Mouse (Mus musculus) cerebellum, postnatal 25 days (tissue): ENCODE measurements around the gene Mfsd12.

Experiments used
- DNase-seq, 2 experiments: peaks; one replicate each; pipeline ENCODE4 v3.0.0; 2021; ENCODE audit warnings: mixed read lengths in 2 of 2

Gene Mfsd12

GRCm38 (mm10) chr10:81356352-81356990 lies 820 bp upstream of the Mfsd12 start:
- no peak for DNase-seq

- DNase-seq, result no peak
These were observed 918 bp downstream of the Mfsd12 start for GRCm38 (mm10) chr10:81358209-81358608.

GRCm38 (mm10) chr10:81358841-81359240 lies 1.6 kb downstream of the Mfsd12 start:
- DNase-seq, result no peak

- DNase-seq, result no peak
These were observed 3.4 kb downstream of the Mfsd12 start for GRCm38 (mm10) chr10:81360721-81361120.

- DNase-seq, result no peak
These were observed 5.2 kb downstream of the Mfsd12 start for GRCm38 (mm10) chr10:81362336-81362949.

- DNase-seq, result peak in 1 of 2 experiments; percentile 47
These were observed 6.4 kb downstream of the Mfsd12 start for GRCm38 (mm10) chr10:81363436-81364346.

- DNase-seq, result peak in 1 of 2 experiments; percentile 58
These were observed 7.4 kb downstream of the Mfsd12 start for GRCm38 (mm10) chr10:81364666-81365065.

GRCm38 (mm10) chr10:81365073-81365472 lies 7.8 kb downstream of the Mfsd12 start:
- peak in 1 of 2 experiments; percentile 52 for DNase-seq

GRCm38 (mm10) chr10:81365672-81366476 lies 8.6 kb downstream of the Mfsd12 start, which contains the start of gene 4930404N11Rik:
4930404N11Rik (minus strand) TSS chr10:81365816.
- DNase-seq, result peak in 1 of 2 experiments; percentile 51

- DNase-seq, result no peak
These were observed 9.4 kb downstream of the Mfsd12 start for GRCm38 (mm10) chr10:81366477-81367206.

- DNase-seq, result no peak
These were observed 9.9 kb downstream of the Mfsd12 start for GRCm38 (mm10) chr10:81367207-81367495.

GRCm38 (mm10) chr10:81375322-81375721 lies 18.0 kb downstream of the Mfsd12 start:
- no peak for DNase-seq

- DNase-seq, result no peak
These were observed 19.5 kb downstream of the Mfsd12 start for GRCm38 (mm10) chr10:81376561-81377361.

- no peak for DNase-seq
These were observed 20.0 kb downstream of the Mfsd12 start for GRCm38 (mm10) chr10:81377362-81377664.

- DNase-seq, result no peak
These were observed 20.7 kb downstream of the Mfsd12 start, which contains the start of gene Fzr1 for GRCm38 (mm10) chr10:81377793-81378552. Fzr1 (minus strand) TSS chr10:81378516.

- peak; percentile 100 for DNase-seq
These were observed 21.4 kb downstream of the Mfsd12 start for GRCm38 (mm10) chr10:81378553-81379182.

GRCm38 (mm10) chr10:81379183-81379553 lies 21.9 kb downstream of the Mfsd12 start:
- no peak for DNase-seq

GRCm38 (mm10) chr10:81379809-81380378 lies 22.6 kb downstream of the Mfsd12 start:
- no peak for DNase-seq

GRCm38 (mm10) chr10:81382039-81382438 lies 24.7 kb downstream of the Mfsd12 start:
- no peak for DNase-seq
